Mouse (Mus musculus) kidney, adult 2 months (tissue): Measurements from ENCODE around the gene Skint8.

ENCODE experiments used
- CTCF ChIP-seq: fragments of 200-500 bp; conservative IDR thresholded peaks from 2 replicates; pipeline ENCODE4 v1.5.1; 2011; ENCODE audit warnings: low read depth, mild to moderate bottlenecking, control low read depth, low read length, moderate library complexity, mixed read lengths; ENCODE audit not compliant: insufficient read depth, insufficient read length
- POLR2A ChIP-seq: fragments of 200-500 bp; IDR thresholded peaks from one replicate; pipeline ENCODE4 v1.6.1; 2011; ENCODE audit warnings: low read depth, low read length, control low read depth

DNA sequence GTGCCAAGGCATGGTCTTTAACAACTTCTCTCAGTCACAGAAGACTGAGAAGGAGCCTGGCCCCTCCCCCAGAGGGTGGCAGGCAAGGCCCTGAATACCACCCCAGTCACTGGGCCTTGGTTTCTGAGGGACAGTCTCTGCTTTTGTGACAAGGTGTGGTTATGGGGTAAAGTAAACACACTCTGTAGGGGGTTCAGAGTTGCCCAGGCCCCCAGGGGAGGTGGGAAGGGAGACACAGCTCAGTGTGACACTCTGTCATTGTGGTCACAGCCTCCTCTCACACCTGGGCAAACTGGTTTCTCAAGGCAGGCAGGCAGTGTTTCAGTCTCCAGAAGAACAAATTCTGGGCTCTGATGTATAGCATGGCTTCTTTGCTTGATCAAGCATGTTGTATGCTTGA lies 16.4 kb upstream of the Skint8 start, which contains the start of gene Slc5a9:
- TF ChIP-seq POLR2A: no peak
- TF ChIP-seq CTCF: no peak
